Mouse (Mus musculus) adrenal gland, postnatal 14 days (tissue): ENCODE measurements at regions not wholly inside any gene's neighbourhood (a gene's known extent, or its start where the extent isn't known, plus 50 kb on each side); places are given as distances from the start of the nearest gene placed in this dataset.
"Not testable (repeated sequence)": the region's sequence is repeated elsewhere in the genome, so short reads cannot be mapped to it uniquely, and the experiment has no call there.

Experiments
- DNase-seq: peaks from one replicate; pipeline ENCODE4 v3.0.0; 2021; ENCODE audit warnings: mixed read lengths

- peak; percentile 88 for DNase-seq
These were observed 201.3 kb upstream of the 1700056E22Rik start for GRCm38 (mm10) chr1:184235131-184235983.

DNA sequence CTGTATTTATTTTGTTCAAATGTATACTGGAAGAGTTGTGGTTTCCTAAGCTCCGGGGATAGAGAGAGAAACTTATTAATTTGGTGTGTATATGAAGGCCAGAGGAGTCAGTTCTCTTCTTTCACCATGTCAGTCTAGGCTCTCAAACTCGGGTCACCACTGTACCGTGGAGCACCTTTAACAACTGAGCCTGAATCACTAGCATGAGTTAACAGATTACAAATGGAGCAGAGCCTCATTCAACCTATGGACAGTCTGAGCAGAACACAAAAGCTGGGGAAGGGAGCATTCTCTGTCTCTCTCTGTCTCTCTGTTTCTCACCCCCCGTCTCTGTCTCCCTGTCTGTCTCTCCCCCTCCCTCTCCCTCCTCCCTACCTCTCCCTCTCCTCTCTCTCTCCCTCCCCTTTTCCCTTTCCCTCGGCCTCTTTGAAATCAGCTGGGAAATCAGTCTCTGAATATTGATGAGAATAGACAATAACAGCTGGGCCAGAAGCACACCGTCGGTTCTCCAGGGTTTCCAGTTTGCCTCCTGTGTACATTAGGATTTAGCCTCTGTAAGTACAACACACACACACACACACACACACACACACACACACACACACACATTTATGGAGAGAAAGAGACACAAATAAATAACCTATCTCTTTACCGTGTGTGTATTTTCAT, 200.4 kb upstream of the 1700056E22Rik start:
- DNase-seq: no peak

GRCm38 (mm10) chr1:184233741-184234255, 199.7 kb upstream of the 1700056E22Rik start:
- DNase-seq: no peak

GRCm38 (mm10) chr1:184222326-184222725, 188.2 kb upstream of the 1700056E22Rik start:
- no peak for DNase-seq

DNA sequence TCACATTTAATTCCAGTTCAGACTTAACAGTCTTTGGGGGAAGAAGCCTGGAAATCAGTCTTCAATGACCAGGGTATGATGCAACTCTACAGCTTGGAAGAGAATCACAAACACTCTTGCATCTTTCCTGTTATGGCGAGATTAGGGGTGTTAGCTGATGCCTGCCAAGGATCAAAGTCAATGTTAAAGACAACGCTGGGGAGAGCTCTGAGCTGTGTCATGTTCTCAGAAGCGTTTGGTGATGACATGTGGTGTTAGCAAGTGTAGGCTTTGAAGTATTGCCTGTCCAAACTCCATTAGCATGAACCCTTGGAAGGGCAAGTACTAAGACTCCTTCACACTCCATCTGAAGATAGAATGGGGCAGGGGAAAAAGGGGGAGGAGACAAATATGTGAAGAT, 187.7 kb upstream of the 1700056E22Rik start:
- no peak for DNase-seq

DNA sequence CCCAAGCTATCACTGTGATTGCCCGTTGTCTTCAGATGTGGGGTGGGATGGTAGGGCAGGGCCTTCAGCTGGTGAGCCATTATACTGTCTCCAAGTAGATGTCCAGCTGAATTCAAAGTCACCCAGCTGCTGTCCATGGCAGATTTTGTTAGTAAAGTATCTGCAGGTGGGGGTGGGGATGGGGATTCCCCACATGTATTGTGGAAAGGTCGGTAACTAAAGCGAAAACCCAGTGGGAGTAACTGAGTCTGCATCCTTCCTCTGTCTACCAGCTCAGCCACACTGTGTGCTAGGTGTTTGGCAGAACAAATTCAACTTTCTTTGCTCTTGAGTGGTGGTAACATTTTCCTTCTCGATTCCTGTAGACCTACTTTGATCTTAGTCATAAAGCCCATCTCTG, 163.2 kb upstream of the 1700056E22Rik start:
- DNase-seq: no peak

- no peak for DNase-seq
These were observed 157.2 kb upstream of the 1700056E22Rik start for GRCm38 (mm10) chr1:184191325-184191724.

- no peak for DNase-seq
These were observed 153.5 kb upstream of the 1700056E22Rik start for GRCm38 (mm10) chr1:184187582-184187981.

- DNase-seq: no peak
These were observed 148.1 kb upstream of the 1700056E22Rik start for GRCm38 (mm10) chr1:184182163-184182562.

DNA sequence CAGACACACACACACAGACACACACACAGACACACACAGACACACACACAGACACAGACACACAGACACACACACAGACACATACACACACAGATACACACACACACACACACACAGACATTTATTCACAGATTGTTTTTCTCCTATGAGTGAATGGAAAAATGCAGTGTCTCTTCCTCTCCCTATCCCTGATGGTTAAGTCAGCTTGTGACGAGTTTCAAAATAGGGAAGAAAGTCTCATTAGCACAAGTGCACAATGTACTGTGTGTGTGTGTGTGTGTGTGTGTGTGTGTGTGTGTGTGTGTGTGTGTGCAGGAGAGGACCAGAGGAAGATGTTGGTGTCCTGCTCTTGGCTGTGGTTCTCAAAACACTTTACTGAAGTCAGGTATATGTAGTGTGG, 140.3 kb upstream of the 1700056E22Rik start:
- DNase-seq: not testable (repeated sequence)

- no peak for DNase-seq
These were observed 139.6 kb upstream of the 1700056E22Rik start for GRCm38 (mm10) chr1:184173739-184174138.

GRCm38 (mm10) chr1:184172986-184173385, 138.9 kb upstream of the 1700056E22Rik start:
- DNase-seq: no peak

DNA sequence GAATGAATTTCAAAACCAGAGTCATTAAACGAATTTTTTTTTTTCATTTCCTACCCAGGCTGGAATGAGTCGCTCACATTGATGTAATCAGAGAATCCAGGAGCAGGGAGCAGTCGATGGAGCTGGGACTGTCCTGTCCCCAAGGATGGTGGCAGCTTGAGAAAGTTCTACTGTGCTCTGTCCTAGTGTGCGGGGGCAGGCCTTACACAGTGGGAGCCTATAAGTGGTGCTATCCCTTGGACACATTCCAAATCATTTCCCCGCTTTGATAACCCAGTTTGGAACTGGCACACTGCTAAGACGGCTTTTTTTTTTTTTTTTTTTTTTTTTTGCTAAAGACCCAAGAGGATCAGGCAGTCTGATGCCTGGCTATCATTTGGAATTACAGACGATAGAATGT, 137.5 kb upstream of the 1700056E22Rik start:
- DNase-seq: no peak

DNA sequence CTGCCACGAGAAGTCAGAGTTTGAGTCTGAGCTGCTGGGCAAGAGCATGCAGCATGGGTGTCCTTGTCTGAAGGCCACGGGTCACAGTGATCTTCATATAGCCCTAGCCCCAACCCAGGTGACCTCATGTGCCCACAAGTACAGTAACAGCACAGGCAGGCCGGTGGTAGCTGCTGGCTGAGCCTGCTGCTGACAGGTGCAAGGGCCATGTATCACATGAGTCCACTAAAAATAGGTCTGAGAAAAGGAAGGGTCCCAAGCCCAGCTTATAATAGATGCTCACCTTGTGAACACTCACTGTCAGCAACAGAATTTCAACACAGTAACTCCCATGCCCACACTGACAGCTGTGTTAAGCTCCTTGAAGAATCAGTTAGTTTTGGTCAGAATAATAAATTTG, 136.8 kb upstream of the 1700056E22Rik start:
- DNase-seq: no peak

- DNase-seq: no peak
These were observed 135.9 kb upstream of the 1700056E22Rik start for GRCm38 (mm10) chr1:184169967-184170366.

GRCm38 (mm10) chr1:184169034-184169783, 135.1 kb upstream of the 1700056E22Rik start:
- DNase-seq: no peak

DNA sequence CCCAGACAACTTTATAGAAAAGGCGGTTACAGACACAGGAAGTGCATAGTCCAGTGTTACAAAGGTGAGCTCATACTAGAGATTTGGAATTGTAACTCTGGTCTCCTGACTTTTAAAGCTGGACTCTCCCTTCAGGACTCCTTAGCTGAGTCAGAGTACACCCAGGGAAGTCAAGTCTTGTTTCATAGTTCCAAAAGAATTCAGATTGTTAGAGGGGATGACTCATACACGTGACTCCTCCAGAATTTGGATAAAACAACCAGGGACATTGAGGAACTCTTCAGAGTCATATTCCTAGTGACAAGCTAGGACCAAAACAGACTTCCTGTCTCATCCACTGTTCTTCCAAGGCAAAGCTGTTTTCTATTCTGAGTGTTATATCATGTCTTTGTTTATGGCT, 132.8 kb upstream of the 1700056E22Rik start:
- DNase-seq: no peak

DNA sequence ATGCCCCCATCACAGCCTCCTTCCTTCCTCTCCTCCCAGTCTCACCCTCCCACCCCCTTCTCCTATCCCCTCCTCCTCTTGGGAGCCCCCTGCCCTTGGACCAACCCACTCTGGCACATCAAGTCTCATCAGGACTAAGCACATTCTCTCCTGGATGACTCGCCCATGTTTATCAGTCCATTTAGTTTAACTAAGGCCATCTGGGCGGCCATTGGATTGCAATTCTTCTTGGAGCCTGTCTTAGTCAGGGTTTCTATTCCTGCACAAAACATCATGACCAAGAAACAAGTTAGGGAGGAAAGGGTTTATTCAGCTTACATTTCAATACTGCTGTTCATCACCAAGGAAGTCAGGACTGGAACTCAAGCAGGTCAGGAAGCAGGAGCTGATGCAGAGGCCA, 128.4 kb upstream of the 1700056E22Rik start:
- DNase-seq: not testable (repeated sequence)

DNA sequence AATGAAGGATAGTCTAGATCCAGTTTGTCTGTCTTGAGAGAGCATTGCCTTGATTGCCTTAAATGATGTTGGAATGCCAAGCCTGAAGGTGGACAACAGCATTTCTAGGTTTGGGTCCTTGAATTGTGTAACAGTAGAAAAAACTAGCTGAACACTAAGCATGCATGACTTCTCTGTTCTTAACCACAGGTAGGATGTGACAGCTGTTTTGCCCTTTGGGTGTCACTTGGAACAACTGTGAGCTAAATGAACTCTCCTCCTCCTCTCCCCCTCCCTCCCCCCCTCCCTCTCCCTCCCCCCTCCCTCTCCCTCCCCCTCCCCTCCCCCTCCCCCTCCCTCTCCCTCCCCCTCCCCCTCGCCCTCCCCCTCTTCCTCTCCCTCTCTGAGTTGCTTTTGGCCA, 113.6 kb upstream of the 1700056E22Rik start:
- DNase-seq: no peak

DNA sequence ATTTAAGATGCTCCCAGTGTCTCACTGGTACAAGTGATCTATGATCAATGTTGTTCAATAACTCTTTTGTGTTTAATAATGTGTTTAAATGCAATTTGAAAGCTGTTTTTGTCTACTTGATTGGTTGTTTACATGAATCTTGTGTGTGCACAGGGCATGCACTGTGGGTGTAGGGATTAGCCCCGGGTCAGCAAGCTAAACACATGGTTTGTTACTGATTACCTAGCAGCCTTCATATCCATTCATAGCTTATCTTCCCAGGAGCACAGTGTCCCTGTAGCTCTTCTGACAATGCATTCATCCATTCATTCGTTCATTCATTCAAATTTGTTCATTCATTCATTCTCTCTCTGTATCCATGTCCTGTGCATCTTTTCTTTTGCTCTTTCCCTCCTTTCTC, 108.9 kb upstream of the 1700056E22Rik start:
- no peak for DNase-seq

GRCm38 (mm10) chr1:184140486-184140885, 106.4 kb upstream of the 1700056E22Rik start:
- DNase-seq: no peak

GRCm38 (mm10) chr1:184140082-184140481, 106.0 kb upstream of the 1700056E22Rik start:
- no peak for DNase-seq

DNA sequence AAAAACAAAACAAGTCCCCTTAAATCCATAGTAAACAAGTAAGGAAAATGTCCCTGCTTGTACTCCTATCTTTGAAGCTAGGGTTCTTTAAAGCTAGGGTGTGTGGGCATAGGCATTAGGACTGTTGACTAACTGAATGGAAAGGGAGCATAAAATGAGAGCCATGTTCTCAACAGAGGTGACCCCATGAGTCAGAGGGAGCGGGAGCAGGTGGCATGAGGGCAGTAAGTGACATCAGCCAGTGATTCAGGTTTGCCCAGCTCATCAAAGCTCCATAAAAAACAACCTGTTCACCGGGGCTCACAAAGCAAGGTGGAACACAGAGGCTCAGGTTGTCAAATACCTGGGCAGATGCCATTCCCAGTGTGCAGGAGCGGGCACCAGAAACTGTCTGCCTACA, 104.6 kb upstream of the 1700056E22Rik start:
- no peak for DNase-seq
